Mouse (Mus musculus): Measurements from ENCODE around the gene Glis3.

DNA sequence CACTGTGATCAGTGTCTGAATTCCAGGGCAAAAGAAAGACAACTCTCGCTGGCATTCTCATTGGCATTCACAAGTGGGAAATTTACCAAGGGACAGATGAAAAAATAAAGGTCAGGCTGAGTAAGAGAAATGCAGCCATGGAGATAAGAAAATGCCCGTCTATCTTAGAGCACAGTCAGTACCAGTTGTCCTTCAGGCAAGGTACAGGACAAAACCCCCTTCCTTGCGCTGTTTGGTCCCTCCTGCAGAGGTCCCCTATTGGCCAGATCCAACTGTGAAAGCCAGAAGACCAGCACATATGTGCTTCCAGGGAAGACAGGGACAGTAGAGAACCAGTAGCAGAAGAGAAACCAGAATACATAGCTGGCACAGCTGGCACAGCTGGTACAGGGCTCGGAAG is 79.0 kb downstream of the Glis3 start:
- no peak for TF ChIP-seq CTCF (IDR thresholded peaks at IDR 0.05; ENCODE audit: low read depth)
- TF ChIP-seq EP300 (IDR thresholded peaks at IDR 0.05; ENCODE audit: low read depth): no peak

All from liver, embryonic 14.5 days (tissue).